Mouse (Mus musculus) forebrain, postnatal 0 days (tissue): Measurements from ENCODE around the gene Akr1cl. TPM values are rescaled to one million over a fixed set of nuclear protein-coding genes. Genes with fewer than 3 reads are reported as not detected.

Experiments
- ATAC-seq: fragments of 200-750 bp; cut with Nextera tagmentation; 2 replicates; pipeline ENCODE4 v1.8.0; 2017; ENCODE audit warnings: mild to moderate bottlenecking, moderate library complexity
- DNase-seq: peaks from one replicate; pipeline ENCODE4 v3.0.0-alpha.2; 2015
- H3K27ac ChIP-seq: fragments of 300-500 bp; sonication (generic); 2 replicates; pipeline ENCODE4 v1.5.1; 2014; ENCODE audit warnings: low read depth, mild to moderate bottlenecking, antibody characterized with exemption, low read length, moderate library complexity, mixed read lengths
- H3K27me3 ChIP-seq: fragments of 300-500 bp; sonication (generic); 2 replicates; pipeline ENCODE4 v1.6.1; 2014; ENCODE audit warnings: mild to moderate bottlenecking, low read length, mixed read lengths; ENCODE audit not compliant: insufficient read depth
- H3K36me3 ChIP-seq: fragments of 300-500 bp; sonication (generic); 2 replicates; pipeline ENCODE4 v1.6.1; 2014; ENCODE audit warnings: mild to moderate bottlenecking, moderate library complexity; ENCODE audit not compliant: insufficient read depth
- H3K4me1 ChIP-seq: fragments of 300-500 bp; sonication (generic); 2 replicates; pipeline ENCODE4 v1.6.1; 2014; ENCODE audit warnings: antibody characterized with exemption; ENCODE audit not compliant: insufficient read depth
- H3K4me2 ChIP-seq: fragments of 300-500 bp; sonication (generic); 2 replicates; pipeline ENCODE4 v1.6.1; 2014; ENCODE audit warnings: low read depth, mild to moderate bottlenecking, moderate library complexity
- H3K4me3 ChIP-seq: fragments of 300-500 bp; sonication (generic); 2 replicates; pipeline ENCODE4 v1.5.1; 2014; ENCODE audit warnings: low read depth, low read length, mixed read lengths
- H3K9ac ChIP-seq: fragments of 300-500 bp; sonication (generic); 2 replicates; pipeline ENCODE4 v1.6.1; 2014; ENCODE audit warnings: mild to moderate bottlenecking
- H3K9me3 ChIP-seq: fragments of 300-500 bp; sonication (generic); 2 replicates; pipeline ENCODE4 v1.6.1; 2016; ENCODE audit warnings: low read length
- CTCF ChIP-seq: sonication (generic); IDR thresholded peaks from 2 replicates; pipeline ENCODE4 v1.5.1; 2016; ENCODE audit warnings: antibody characterized with exemption, control low read depth, low read depth
- WGBS: fragments of 180-500 bp; shearing (Covaris S2); extraction: QIAGEN DNeasy Blood & Tissue Kit; methylation state at CpG from one replicate; pipeline ENCODE4 v1.1.7; 2014; 5-methylcytosine and 5-hydroxymethylcytosine counted together
- polyA plus RNA-seq: library from polyadenylated mRNA; unstranded; fragments of >200 nt; fragmentation: Nextera tagmentation; extraction: Ambion mirVana; gene quantifications from 2 replicates; pipeline ENCODE4 v1.2.1, GENCODE M21; 2015
- total RNA-seq: library from RNA; depleted of rRNA; stranded (reverse); fragments of >200 nt; gene quantifications from 2 replicates; pipeline ENCODE4 v1.2.3, GENCODE M21; 2014; rRNA removed

Akr1cl gene
- total RNA-seq (not detected in 2 replicates), polyA plus RNA-seq (not detected in 2 replicates)

- Histone ChIP-seq H3K9me3 (no peaks in the 10 kb centered on the region), H3K36me3 (no peaks in the 10 kb centered on the region), H3K4me2 (no peak within 1 kb of the TSS), H3K4me1 (no peaks in the 10 kb centered on the region), H3K27ac (no peak within 1 kb of the TSS), H3K9ac (no peak within 1 kb of the TSS), H3K27me3 (no peaks in the 10 kb centered on the region), H3K4me3 (no peak within 1 kb of the TSS)
- no peak for TF ChIP-seq CTCF
- ATAC-seq (no peak), DNase-seq (no peak)
Observed at GRCm38 (mm10) chr1:65032641-65033040, at the start of gene Akr1cl. Gene Akr1cl, minus strand, starts transcription at chr1:65032759.

GRCm38 (mm10) chr1:65082188-65082587 lies 49.6 kb upstream of the Akr1cl start, which contains the start of gene Crygb:
Gene Crygb, minus strand, starts transcription at chr1:65082288.
- H3K27me3 ChIP-seq = no peaks in the 10 kb centered on the region
- H3K9ac ChIP-seq = no peak within 1 kb of the TSS
- no peaks in the 10 kb centered on the region for H3K4me1 ChIP-seq
- no peak for DNase-seq
- H3K9me3 ChIP-seq = no peaks in the 10 kb centered on the region
- H3K27ac ChIP-seq = no peak within 1 kb of the TSS
- no peak for TF ChIP-seq CTCF
- no peak within 1 kb of the TSS for H3K4me3 ChIP-seq
- no peak for ATAC-seq
- no peak within 1 kb of the TSS for H3K4me2 ChIP-seq
- 27% methylated on average over 7 of the region's 7 CpGs for WGBS
- H3K36me3 ChIP-seq = no peaks in the 10 kb centered on the region

GRCm38 (mm10) chr1:65075607-65076006 lies 43.0 kb upstream of the Akr1cl start:
- no peaks in the 10 kb centered on the region for H3K36me3 ChIP-seq
- no peaks in the 10 kb centered on the region for H3K9me3 ChIP-seq
- WGBS = 19% methylated on average over 5 of the region's 5 CpGs
- no peak overlapping the region for H3K9ac ChIP-seq
- no peak overlapping the region for H3K4me3 ChIP-seq
- no peak for ATAC-seq
- no peaks in the 10 kb centered on the region for H3K4me1 ChIP-seq
- H3K4me2 ChIP-seq = no peak overlapping the region
- DNase-seq = no peak
- H3K27ac ChIP-seq = no peak overlapping the region
- H3K27me3 ChIP-seq = no peaks in the 10 kb centered on the region
- TF ChIP-seq CTCF = peak; percentile 56

GRCm38 (mm10) chr1:65073589-65073988 lies 41.0 kb upstream of the Akr1cl start, which contains the start of gene Crygc:
Gene Crygc, minus strand, starts transcription at chr1:65073689.
- H3K9me3 ChIP-seq = no peaks in the 10 kb centered on the region
- no peaks in the 10 kb centered on the region for H3K27me3 ChIP-seq
- H3K9ac ChIP-seq = no peak within 1 kb of the TSS
- no peak within 1 kb of the TSS for H3K27ac ChIP-seq
- DNase-seq = no peak
- WGBS = 58% methylated on average over 6 of the region's 6 CpGs
- no peaks in the 10 kb centered on the region for H3K36me3 ChIP-seq
- no peak for ATAC-seq
- H3K4me2 ChIP-seq = no peak within 1 kb of the TSS
- no peak for TF ChIP-seq CTCF
- H3K4me3 ChIP-seq = no peak within 1 kb of the TSS
- no peaks in the 10 kb centered on the region for H3K4me1 ChIP-seq

GRCm38 (mm10) chr1:65067842-65068241 lies 35.3 kb upstream of the Akr1cl start:
- no peak overlapping the region for H3K27ac ChIP-seq
- no peak overlapping the region for H3K9ac ChIP-seq
- no peak for TF ChIP-seq CTCF
- no peaks in the 10 kb centered on the region for H3K9me3 ChIP-seq
- no peaks in the 10 kb centered on the region for H3K4me1 ChIP-seq
- ATAC-seq (no peak), DNase-seq (no peak)
- H3K4me2 ChIP-seq = no peak overlapping the region
- no peak overlapping the region for H3K4me3 ChIP-seq
- H3K27me3 ChIP-seq = no peaks in the 10 kb centered on the region
- no peaks in the 10 kb centered on the region for H3K36me3 ChIP-seq

- TF ChIP-seq CTCF = no peak
- Histone ChIP-seq H3K9ac (no peak overlapping the region), H3K27me3 (no peaks in the 10 kb centered on the region), H3K27ac (no peak overlapping the region), H3K36me3 (no peaks in the 10 kb centered on the region), H3K4me1 (no peaks in the 10 kb centered on the region), H3K9me3 (no peaks in the 10 kb centered on the region), H3K4me3 (no peak overlapping the region), H3K4me2 (no peak overlapping the region)
- ATAC-seq (no peak), DNase-seq (no peak)
- WGBS = 72% methylated on average over 15 of the region's 15 CpGs
Observed at GRCm38 (mm10) chr1:65064201-65064600, 31.6 kb upstream of the Akr1cl start.

- Histone ChIP-seq H3K9ac (no peak within 1 kb of the TSS), H3K4me3 (no peak within 1 kb of the TSS), H3K4me2 (no peak within 1 kb of the TSS), H3K36me3 (no peaks in the 10 kb centered on the region), H3K9me3 (no peaks in the 10 kb centered on the region), H3K4me1 (no peaks in the 10 kb centered on the region), H3K27ac (no peak within 1 kb of the TSS), H3K27me3 (no peaks in the 10 kb centered on the region)
- DNase-seq = no peak
- 26% methylated on average over 8 of the region's 8 CpGs for WGBS
- ATAC-seq = no peak
- TF ChIP-seq CTCF = no peak
Observed at GRCm38 (mm10) chr1:65063352-65063751, 30.8 kb upstream of the Akr1cl start, which contains the start of gene Crygd. Gene Crygd, minus strand, starts transcription at chr1:65063452.
